Mouse (Mus musculus) megakaryocyte, adult 5-6 weeks (primary cell): ENCODE results near the gene Pcyt1a. TPM values are rescaled to one million over a fixed set of nuclear protein-coding genes. Genes with fewer than 3 reads are reported as not detected.

ENCODE experiments used
- total RNA-seq, 2 experiments: library from RNA; stranded (forward) in 1 of 2; stranded (reverse) in 1 of 2; fragments of 153-499, 151-499 nt in 1 of 2; fragments of 221-1000, 200-1000 nt in 1 of 2; gene quantifications; 2 replicates each; pipeline versions ENCODE4 v1.2.3 to v1.2.4; 2015 to 2017

Pcyt1a gene
- total RNA-seq, 2 experiments from 2014 or later, result 32.5 to 59.9 TPM

Other genes with a start within 250 kb of the Pcyt1a start
- gene Fbxo45, start 183.8 kb upstream of the Pcyt1a start, total RNA-seq (2015), result 10.9 and 13.9 TPM in 2 replicates
- gene Fbxo45, start 183.8 kb upstream of the Pcyt1a start, total RNA-seq (2017), result 15.4 TPM in 2 replicates
- gene Wdr53, start 183.7 kb upstream of the Pcyt1a start, total RNA-seq (2015), result 12.4 and 16.6 TPM in 2 replicates
- gene Wdr53, start 183.7 kb upstream of the Pcyt1a start, total RNA-seq (2017), result 19.4 and 19.8 TPM in 2 replicates
- gene Smco1, start 159.5 kb upstream of the Pcyt1a start, total RNA-seq (2015), result not detected in 2 replicates
- gene Smco1, start 159.5 kb upstream of the Pcyt1a start, total RNA-seq (2017), result not detected in 2 replicates
- gene Rnf168, start 153.5 kb upstream of the Pcyt1a start, total RNA-seq (2015), result 11.8 and 13.1 TPM in 2 replicates
- gene Rnf168, start 153.5 kb upstream of the Pcyt1a start, total RNA-seq (2017), result 42.2 and 44.2 TPM in 2 replicates
- 26.2 and 38.3 TPM in 2 replicates for gene Ubxn7, start 98.7 kb upstream of the Pcyt1a start, total RNA-seq (2015)
- gene Ubxn7, start 98.7 kb upstream of the Pcyt1a start, total RNA-seq (2017), result 25.0 and 31.4 TPM in 2 replicates
- not detected in 2 replicates for gene Tm4sf19, start 30.4 kb upstream of the Pcyt1a start, total RNA-seq (2015)
- gene Tm4sf19, start 30.4 kb upstream of the Pcyt1a start, total RNA-seq (2017), result not detected in 2 replicates
- gene Tctex1d2, start 11.2 kb upstream of the Pcyt1a start, total RNA-seq (2015), result 25.3 and 25.4 TPM in 2 replicates
- gene Tctex1d2, start 11.2 kb upstream of the Pcyt1a start, total RNA-seq (2017), result 26.2 and 30.9 TPM in 2 replicates
- gene Slc51a, start 57.0 kb downstream of the Pcyt1a start, total RNA-seq (2015), result not detected in 2 replicates
- gene Slc51a, start 57.0 kb downstream of the Pcyt1a start, total RNA-seq (2017), result 0.94 TPM in 1 of 2 replicates, not detected in the other
- 0.33 TPM in 1 of 2 replicates, not detected in the other for gene Zdhhc19, start 65.3 kb downstream of the Pcyt1a start, total RNA-seq (2015)
- gene Zdhhc19, start 65.3 kb downstream of the Pcyt1a start, total RNA-seq (2017), result not detected in 2 replicates
- 29.5 and 41.5 TPM in 2 replicates for gene Tfrc, start 178.0 kb downstream of the Pcyt1a start, total RNA-seq (2015)
- 29.6 and 44.3 TPM in 2 replicates for gene Tfrc, start 178.0 kb downstream of the Pcyt1a start, total RNA-seq (2017)
- gene Tnk2, start 213.0 kb downstream of the Pcyt1a start, total RNA-seq (2015), result 5.5 and 12.0 TPM in 2 replicates
- gene Tnk2, start 213.0 kb downstream of the Pcyt1a start, total RNA-seq (2017), result 6.4 and 8.6 TPM in 2 replicates